Mouse (Mus musculus): ENCODE measurements around the gene Ptprd.

Ptprd gene

DNA sequence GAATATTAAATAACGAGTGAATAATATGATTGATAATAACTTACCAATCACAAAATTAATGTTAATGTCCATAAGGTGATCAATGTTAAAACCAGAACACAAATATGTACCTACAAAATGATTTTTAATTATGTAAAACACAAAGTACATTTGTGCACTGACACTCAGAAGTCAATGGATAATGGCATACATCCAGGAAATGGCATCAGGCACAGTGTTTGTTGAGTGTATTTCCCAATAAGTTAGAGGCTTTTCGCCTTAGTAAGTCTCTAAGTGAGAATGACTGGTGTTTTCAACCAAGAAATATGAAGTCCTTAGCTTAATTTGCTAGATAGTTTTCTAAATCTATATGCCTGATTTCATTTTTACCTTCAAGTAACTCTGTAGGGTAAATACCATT, 1843.5 kb downstream of the Ptprd start:
- DNase-seq = no peak

- no peak for DNase-seq
Measured at GRCm38 (mm10) chr4:76367285-76367684, 1844.5 kb downstream of the Ptprd start.

DNA sequence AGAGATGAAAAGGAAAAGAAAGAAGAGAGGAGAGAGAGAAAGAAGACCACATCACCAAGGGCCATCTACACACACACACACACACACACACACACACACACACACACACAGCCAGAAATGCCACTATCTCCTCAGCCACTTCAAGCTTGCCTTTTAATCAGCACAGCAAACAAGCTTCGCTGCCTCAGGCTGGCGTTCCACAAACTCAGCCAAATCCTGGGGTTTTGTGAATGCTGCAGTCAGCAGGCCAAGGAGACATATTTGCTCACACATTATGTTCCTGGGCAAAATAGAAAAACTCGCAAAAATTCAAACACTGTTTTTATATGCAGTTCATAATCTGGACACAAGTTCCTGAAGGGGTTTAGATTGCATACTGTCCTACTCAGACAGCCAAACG, 1845.9 kb downstream of the Ptprd start:
- no peak for DNase-seq

DNA sequence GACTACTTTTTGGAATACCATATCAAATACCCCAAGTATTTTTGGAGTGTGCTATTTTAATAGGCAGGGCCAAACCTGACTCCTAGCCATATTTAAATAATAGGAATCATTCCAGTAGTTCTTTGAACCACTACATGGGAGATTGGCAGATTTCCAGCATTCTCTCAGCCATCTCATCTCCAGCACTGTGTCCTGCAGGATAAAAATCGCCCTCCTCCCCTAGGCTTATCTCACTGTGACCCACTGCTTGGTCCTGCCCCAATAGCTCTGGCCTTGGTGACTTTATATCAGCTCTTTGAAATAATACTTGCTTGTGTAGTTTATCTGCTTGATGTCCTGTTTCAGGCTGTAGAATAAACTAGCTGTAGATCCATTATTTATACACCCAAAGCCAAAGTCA, 1850.2 kb downstream of the Ptprd start:
- DNase-seq = no peak

- no peak for DNase-seq
Measured at GRCm38 (mm10) chr4:76354167-76354566, 1857.6 kb downstream of the Ptprd start.

DNA sequence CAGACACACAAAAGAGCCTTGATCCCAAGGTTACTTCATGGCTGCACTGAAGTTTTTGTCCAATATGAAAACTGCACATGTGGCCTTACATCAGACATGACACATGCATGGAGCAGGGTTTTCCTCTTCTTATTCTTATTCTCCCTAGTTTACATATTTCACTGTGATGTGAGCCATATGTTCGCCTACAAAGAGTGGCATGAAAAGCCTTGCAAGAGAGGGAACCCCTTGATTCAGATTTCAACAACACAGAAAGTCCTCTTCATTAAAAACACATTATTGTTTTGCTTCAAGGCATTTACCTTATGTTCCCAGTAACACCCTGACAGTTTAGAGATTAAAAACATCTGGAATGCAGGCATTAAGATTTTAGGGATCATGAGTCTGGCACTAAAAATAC, 1859.3 kb downstream of the Ptprd start:
- no peak for DNase-seq

DNA sequence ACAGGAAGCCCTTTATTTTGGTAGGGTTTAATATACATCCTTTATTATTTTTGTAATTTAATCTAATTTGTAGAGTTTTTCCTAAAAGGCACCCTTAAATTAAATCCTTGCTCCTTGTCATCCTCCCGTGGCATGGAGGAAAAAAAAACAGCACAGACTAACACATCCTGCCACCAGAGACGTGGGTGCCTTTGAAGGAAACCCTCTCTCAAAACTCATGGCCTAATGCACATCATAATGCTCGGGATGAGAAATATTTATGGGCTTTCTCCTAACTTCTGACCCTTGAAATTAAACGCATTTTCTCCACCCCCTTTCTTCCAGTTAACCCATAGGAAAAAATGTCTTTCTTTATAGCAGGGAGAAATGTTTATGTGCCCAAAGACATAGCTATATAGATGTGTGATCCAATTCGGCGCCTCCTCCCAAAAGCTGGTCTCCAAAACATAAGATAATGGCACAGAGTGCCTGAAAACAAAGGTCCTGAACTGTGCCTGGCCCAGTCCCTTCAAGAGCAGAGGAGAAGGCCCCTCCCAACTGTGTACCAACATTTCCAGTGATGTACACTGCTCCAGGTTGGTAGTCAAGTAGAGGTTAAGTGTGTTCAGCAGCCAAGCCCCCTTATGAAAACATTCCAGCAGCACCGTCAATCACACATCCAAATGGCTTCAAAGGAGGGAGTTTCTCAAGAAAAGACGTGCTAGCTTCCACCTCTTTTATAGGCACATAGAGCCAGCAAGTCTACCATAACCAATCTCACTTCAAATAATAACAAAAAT, 1860.4 kb downstream of the Ptprd start:
- no peak for DNase-seq

DNA sequence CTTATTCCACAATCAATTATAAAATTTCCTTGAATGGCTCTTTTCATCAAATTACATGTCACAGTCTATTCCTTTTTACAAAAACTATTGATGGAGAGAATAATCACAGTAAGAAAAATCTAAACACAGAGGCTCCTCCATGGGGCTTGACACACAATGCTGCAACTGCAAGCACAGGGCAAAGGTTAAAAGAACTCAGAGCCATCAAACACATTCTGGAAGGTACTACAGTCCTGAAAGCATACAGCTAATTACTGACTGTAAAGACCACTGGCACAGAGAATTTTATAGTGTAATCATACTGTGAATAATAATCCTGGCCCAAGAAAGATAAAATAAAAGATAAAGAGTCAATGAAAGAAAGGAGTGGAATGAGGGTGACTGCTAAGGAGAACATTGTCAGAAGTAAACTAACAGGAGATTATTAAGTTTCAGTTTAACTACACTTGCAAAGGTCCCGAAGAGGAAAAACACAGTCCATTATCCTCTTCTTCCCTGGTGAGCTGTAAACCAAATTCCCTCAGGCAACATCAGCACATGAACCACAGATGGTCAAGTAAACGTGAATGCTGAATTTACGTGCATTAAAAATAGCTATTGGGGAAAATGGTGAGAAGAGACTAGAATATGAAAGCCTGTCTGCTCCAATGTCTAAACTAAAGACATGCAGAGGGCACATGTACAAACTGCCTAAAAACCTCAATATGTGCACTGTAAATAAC, 1861.4 kb downstream of the Ptprd start:
- DNase-seq = no peak

DNA sequence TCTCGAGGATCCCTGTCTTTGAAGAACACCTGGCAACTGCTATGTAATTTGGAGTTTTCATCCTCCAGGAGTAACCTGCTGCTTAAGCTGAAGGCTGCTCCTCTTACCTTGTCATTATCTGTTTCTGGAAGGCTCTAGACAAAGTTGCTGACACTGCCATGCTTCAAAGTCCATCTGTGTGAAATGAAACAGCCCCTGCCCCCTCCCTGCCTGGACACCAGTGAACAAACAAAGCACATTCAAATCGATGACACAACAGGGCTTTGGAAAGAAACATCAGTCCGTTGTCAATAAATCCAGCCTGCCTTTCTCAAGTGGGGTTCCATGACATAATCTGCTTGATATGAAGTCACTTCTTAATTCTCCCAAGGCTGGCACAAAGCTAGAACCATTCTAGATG, 1867.7 kb downstream of the Ptprd start:
- DNase-seq = no peak

GRCm38 (mm10) chr4:76337926-76338325, 1873.8 kb downstream of the Ptprd start:
- DNase-seq = no peak

DNA sequence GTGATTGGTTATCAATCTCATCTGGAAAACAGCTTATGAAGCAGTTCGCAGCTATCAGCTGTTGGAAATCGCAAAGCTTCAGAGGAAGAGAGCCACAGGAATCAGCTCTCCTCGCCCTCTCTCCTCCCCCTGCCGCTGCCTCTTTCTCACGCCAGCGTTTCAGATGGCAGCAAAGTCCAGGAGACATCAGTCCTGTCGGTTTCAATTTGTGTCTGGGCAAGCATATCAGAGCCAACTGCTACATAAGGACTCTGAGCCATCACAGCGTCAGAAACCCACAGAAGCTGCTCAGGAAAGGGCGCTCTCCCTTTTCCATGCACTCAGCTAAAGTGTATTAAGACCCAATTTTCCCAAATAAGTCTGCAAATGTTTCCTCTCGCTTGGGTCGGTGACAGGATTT, 1884.4 kb downstream of the Ptprd start:
- no peak for DNase-seq

DNA sequence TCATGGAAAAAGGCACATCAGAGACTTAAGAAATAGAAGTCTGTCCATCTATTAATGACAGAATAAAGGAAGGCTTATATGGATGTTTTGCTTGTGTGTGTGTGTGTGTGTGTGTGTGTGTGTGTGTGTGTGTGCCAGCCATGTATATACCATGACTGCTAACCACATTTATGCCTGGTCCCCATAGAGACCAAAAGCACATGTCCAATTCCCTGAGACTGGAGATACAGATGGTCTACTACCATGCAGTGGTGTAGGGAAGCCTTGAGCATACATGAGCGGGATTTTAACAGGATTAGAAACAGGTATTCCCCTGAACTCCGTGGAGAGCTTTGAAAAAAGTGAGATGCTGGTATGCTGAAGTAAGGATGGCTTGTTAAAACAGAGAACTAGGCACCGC, 1886.1 kb downstream of the Ptprd start:
- no peak for DNase-seq

DNA sequence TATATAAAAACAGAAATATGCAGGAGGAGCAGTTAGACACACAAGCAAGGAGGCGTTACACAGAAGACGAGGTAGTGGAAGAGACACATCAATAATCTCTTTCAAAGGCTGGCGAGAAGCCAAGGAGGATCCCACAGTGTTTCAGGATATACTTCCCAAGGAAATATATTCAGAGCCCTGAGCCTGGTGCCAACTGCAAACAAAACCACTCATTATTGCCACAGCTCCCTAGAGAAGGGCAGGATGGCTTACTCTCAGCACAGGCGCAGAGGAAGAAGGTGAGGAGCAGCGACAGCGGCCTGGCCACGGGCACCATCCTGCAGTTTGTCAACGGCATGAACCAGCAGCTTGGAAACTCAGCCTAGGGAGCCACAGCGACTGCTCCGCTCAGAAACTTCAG, 1886.8 kb downstream of the Ptprd start:
- no peak for DNase-seq

DNA sequence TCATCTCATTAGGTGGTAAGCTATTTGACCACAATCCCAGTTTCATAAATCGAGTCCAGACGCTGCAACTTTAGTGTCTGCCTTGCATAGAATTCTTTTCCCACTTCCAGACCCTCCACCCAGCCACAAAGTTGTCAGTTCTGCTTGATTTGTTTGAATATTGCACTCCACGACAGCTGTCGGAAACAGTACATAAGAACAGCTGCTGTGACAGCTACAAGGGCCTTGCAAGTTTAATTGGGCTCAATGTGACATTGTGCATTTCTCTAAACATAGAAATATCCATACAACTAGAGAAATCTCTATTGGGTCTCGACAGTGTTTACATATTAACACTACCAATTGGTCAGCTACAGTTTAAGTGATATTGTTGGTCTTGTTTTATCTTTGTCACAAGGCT, 1887.3 kb downstream of the Ptprd start:
- no peak for DNase-seq

DNA sequence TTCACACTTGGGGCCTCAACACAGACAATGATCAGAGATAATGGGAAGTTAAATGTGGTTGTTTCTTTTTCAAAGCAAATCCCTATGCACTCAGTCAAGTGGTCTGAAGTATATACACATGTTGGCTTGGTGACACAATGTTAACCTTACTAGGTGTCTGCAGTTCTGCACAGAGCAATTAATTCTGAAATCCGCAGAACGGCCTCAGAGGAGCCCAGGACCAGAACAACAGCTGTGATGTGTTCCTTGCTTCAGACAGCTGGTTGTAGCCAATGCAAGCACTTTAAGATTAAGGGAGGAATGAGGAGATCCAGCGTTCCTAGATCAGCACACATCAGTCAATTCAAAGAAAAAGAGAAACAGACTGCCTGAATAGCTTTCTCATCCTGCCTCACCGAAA, 1891.9 kb downstream of the Ptprd start:
- DNase-seq = no peak

GRCm38 (mm10) chr4:76315977-76316376, 1895.8 kb downstream of the Ptprd start:
- no peak for DNase-seq

- no peak for DNase-seq
Measured at GRCm38 (mm10) chr4:76313749-76314148, 1898.0 kb downstream of the Ptprd start.

GRCm38 (mm10) chr4:76312593-76312992, 1899.2 kb downstream of the Ptprd start:
- no peak for DNase-seq

DNA sequence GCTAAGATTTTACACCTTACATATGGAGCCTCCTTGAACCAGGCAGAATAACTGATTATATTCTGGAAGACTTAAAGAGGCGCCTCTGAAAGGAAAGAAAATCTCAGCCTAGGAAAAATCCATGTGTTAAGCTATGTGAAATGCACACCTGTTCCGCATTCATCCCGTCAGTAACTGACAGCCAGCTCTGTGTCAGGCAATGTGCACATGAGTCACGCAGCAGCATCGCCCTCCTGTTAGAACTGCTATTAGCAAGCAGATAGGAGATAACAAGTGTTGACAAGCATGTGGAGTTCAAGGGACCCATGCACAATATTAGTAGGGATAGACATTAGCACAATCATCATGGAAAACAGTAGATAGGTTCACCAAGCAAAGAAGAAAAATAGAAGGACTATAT, 1905.8 kb downstream of the Ptprd start:
- DNase-seq = no peak

GRCm38 (mm10) chr4:76297375-76297774, 1914.4 kb downstream of the Ptprd start:
- DNase-seq = no peak

- no peak for DNase-seq
Measured at GRCm38 (mm10) chr4:76292733-76293357, 1918.9 kb downstream of the Ptprd start.

GRCm38 (mm10) chr4:76290484-76290818, 1921.3 kb downstream of the Ptprd start:
- DNase-seq = no peak

DNA sequence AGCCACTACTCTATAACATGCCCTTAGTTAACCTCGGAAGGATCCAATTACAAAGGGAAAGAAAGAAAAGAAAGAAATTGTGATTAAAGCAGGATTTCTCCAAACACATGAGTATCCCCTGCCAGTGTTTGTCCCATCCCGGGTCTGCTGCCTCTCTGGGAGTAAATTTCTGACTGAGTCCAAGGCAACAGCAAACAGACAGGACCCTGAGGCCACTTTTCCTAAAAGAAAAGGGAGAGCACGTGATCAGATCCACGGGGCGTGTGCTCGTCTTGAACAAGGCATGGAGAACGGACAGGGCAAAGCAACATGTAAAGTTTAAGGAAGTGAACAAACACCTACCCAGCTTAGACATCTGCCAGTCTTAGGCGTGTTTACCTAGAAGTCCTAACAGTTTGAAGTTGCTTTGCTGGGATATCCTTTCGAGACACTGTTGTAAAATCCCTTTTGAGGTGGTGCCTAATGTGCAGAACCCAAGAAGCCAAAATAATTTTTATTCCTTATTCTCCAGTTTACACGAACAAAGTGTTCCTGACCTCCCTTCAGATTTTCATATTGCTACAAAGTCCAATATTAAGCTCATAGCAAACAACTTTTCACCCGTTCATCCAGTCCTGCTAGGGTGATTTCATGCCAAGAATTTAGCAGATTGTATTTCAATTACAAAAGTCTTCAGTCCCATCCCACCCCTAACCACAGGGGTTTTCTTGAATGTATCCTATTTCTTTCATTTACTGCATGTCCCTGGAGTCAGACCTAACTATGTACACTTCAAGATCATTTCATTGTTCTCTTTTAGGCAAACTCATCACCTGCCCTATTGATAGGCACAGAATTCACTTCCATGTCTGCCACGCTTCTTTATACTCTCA, 1921.9 kb downstream of the Ptprd start:
- DNase-seq = no peak

Measured in thymus, postnatal 36 days (tissue).